Mouse (Mus musculus): ENCODE data around the gene Slc1a6. TPM values are rescaled to one million over a fixed set of nuclear protein-coding genes. Genes with fewer than 3 reads are reported as not detected.
A peak's percentile ranks its signal among the peaks of the same experiment; 100 is the strongest.
"Not testable (repeated sequence)": the region's sequence is repeated elsewhere in the genome, so short reads cannot be mapped to it uniquely, and the experiment has no call there.

Slc1a6 gene
- total RNA-seq (2022), result not detected

DNA sequence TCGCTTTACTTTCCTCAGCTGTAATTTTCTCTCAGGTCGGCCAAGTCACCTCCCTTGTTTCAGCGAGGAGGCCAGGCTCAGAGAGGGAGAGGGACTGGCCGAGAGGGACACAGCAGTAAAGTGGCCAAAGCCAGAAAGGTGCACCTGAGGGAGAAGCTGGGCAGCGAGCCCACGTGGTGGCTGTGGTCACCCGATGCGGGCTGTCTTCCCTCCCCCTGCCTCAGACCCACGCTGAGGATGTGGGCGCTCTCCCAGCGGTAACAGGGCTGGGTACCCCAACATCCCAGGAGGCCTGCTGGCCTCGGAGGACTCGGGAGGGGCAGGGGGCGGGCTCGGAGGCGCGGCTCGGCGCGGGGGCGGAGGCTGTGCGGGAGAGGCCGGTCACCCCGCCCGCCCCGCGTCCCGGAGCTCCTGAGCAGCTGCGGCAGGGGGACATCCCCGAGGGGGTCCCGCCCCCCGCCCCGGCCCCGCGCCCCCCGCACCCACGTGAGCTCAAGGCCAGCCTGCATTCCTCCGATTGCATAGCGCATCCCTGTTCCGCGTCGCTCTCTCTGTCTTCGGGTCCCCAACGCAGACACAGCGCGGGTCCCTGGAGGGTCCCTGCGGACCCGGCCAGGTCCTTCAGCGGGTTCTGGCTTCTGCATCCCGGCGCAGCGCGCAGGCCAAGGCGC, at the start of gene Slc1a6:
Gene Slc1a6 (plus strand): TSS at position 516 of the 671 bp plus-strand sequence.
- DNase-seq (ENCODE audit: low spot score in 2 of 2), result no peak

DNA sequence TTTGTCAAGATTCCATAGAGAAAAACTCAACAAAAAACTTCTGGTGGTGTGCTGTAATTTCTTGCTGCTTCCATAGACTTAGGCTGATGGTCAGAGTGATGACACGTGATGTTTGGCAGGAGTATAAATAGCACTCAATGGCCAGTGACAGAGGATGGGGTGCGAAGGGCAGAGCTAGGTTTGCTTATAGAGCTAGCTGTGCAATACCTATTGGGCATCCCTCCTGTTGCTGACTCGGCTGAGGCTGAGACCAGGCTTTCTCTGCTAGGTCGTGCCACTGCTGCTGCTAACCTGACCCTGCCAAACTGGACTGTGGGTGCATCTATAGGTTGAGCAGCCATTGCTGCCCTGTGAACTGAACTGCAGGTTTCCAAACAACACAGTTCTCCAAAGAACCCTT, 40.5 kb upstream of the Slc1a6 start:
- DNase-seq (ENCODE audit: low spot score in 2 of 2), result no peak

DNA sequence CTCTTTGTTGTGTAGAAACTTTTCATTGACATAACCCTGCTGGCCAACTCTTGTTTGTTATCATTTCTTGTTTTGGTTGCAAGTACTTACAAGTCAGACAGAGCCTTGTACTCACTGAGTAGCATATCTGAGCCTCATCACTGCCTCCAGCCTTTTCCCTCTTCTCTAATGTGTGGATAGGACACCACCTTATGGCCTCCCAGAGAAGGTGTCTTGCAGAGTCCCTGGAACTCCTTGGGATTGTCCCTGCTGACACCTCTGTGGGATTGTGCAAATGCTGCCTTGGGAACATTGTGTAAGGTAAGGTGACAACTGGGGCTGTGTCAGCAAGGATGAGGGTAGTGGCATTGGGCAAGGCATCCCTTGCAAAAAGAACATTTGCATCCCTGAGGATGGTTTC, 36.6 kb upstream of the Slc1a6 start:
- DNase-seq (ENCODE audit: low spot score in 2 of 2), result no peak

DNA sequence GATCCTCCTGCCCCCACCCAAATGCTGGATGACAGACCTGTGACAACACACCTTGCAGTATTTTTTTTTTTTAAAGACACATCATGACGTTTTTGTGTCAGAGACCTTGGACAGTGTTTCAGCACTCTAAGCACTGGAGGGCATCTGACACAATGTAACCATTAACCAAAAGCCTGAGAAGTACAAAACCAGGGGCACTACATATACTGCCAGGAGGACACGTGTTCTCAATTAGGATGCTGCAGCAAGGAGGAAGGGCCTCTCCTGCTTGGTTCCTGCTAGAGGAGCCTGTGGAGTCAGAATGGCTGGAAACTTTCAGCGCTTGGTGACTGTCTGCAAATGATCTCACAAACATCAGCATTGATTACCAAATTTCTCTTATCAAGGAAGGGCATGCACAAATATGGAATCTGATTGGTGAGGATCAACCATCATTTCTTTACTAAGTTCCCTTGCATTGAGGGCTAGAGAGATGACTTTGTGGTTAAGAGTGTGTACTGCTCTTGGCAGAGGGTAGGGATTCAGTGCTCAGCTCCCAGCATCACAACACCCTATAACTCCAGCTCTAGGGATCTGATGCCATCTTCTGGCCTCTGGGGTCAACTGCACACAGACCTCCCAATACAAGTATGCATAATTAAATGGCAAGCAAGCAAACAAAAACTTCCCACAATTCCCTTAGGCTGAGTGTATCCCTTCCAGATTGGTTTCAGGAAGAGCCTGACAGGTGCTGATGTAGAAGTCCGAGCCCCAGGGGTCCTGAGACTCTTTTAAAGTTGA, 34.7 kb upstream of the Slc1a6 start:
- DNase-seq (ENCODE audit: low spot score in 2 of 2), result no peak

DNA sequence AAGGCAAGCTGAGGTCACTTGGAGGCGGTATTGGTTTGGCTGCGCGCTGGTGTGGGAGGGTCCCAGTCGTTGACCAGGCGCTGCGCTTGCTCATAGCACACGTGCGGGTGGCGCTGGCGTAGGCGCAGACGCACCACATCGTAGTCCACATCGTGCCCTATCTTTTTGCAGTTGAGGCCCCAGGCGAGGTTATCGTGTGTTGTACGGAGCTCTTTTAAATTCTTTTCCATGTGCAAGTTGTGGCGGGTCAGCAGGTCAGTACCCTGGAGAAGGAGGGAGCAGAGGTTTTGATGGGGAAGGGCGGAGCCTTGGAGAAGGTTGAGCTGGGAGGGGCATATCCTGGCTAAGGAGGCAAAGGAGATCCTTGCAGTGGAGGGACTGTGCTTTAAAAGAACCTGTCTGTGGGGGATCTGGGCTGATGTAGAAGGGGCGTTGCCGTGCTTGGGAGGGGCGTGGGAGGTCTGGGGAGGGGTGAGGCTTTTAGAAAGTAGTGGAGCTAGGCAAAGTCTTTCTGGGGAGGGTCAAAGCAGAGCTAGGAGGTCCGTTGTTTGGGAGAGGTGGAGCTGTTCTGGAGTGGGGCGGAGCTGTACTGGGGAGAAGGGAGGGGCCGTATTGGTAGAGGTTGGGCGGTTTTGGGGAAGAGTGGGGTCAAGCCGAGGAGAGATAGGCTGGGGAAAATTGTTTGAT, 33.1 kb upstream of the Slc1a6 start:
- no peak for DNase-seq (ENCODE audit: low spot score in 2 of 2)

DNA sequence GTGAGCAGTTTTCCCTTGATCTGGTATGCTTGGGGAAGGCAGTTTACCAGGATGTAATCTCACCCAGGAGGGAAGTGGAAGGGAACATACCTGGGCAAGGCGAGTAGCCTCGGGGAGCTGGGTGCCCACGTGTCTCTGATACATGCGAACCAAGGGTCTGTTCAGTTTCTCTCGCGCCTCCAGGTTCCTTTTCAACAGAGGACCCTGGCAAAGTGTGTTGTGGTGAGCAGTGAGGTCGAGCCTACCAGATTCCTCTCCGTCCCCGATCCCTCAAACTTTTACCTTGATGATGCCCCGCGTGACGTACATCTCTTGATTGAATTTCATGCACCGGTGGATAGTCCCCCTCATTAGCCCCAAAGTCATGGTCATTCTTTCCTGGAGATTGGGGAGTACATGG, 32.1 kb upstream of the Slc1a6 start:
- no peak for DNase-seq (ENCODE audit: low spot score in 2 of 2)

DNA sequence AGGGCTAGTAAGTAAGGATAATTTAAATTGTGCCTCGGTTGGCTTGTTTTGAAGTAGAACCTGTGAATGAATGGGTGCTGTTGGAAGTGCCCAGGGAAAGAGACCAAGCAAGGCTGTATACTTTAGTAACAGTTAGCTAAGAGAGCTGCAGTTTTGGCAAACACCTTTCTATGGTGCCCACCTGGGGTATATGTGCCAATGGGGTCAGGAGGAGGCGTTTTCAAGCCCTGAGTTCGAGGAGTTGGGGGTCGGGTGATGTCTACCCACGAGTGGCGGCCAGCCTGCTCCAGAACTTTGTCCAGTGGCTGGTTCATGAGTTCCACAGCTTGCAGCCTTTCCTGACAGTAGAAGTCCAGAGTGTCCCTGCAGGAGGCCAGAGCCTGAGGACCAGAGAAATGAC, 31.4 kb upstream of the Slc1a6 start:
- no peak for DNase-seq (ENCODE audit: low spot score in 2 of 2)

DNA sequence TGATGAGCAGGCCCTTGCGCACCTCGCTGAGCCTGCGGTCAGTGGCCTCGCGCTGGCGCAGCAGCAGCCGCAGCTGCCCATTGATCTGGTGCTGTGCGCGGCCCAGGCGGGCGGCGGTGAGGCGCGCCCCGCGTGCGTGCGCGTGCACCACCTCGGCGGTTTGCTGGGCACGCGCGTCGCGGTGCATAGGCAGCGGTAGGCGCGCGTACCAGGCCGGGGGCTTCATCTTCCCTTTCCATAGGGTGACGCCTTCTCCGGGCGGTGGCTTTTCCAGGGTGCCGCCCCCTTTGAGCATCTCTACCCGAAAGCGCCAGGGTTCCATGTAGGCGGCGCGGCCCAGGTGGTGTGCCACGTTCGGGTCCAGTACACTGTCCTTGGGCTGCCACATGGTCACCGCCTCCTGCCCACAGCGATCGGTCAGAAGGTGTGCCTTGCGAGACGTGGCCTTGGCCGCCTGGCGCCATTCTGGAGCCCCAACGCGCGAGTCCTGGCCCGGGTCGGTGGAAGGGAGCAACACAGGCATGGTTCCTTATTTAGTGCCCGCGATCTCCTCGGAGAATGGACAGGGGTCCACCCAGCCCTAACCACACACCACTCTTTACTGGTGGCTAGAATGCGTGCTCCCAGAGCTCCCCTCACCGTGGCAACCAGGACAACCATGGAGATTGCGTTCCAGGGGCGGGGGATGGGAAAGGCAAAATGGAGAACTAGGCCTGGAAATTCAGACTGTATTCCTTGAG, 27.7 kb upstream of the Slc1a6 start, which contains the start of gene Ccdc105:
Gene Ccdc105 (minus strand): TSS at position 614 of the 740 bp plus-strand sequence.
- peak in 1 of 2 experiments; percentile 6 for DNase-seq (ENCODE audit: low spot score in 2 of 2)

DNA sequence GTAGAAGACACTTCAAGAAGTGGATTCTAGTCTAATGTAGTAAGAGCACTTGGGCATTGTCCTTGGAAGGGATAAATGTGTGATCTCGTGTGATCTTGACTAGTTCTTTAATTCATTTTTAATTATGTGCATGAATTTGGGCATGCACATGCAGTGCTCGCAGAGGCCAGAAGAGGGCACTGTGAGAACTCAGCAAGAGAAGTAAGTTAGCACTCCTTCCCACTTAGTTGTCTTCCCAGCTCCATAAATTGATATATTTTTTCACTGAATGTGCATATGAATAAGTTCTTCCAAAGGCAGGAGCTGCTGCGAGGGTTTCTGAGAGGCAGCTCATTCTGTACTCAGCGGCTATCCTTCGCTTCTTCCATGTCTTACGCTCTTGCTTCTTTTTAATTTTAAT, 24.3 kb upstream of the Slc1a6 start:
- peak; percentile 14 to 15 for DNase-seq (ENCODE audit: low spot score in 2 of 2)

DNA sequence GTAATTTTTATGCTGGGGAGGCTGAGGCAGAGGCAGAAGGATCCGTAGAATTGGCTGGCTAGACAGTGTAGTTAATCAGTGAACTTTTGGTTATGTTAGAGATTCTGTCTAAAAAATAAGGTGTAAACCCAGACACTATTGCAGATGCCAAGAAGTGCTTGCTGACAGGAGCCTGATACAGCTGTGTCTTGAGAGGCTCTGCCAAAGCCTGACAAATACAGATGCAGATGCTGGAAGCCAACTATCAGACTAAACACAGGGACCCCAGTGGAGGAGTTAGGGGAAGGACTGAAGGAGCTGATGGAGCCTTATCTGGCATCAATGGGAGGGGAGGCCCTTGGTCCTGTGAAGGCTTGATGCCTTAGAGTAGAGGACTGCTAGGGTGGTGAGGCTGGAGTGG, 14.7 kb upstream of the Slc1a6 start:
- DNase-seq (ENCODE audit: low spot score in 2 of 2), result no peak

DNA sequence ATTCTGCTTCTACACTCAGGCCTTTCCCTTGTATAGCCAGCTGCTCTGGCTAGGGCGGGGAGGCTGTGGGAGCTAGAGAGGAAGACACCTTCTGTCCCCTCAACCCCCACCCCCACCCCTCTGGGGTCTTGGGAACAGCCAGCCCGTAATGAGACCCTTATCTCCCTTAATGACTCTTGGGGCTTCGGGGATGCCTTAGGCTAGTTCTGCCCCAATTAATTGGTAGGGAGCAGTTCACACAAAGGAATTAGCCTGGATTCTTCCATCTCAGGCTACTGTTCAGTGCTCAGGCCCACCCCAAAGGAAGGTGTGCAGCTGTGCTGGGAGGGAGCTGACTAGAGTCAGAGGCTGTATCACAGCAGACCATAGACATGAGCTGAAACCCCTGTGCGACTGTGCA, 4.5 kb upstream of the Slc1a6 start:
- no peak for DNase-seq (ENCODE audit: low spot score in 2 of 2)

DNA sequence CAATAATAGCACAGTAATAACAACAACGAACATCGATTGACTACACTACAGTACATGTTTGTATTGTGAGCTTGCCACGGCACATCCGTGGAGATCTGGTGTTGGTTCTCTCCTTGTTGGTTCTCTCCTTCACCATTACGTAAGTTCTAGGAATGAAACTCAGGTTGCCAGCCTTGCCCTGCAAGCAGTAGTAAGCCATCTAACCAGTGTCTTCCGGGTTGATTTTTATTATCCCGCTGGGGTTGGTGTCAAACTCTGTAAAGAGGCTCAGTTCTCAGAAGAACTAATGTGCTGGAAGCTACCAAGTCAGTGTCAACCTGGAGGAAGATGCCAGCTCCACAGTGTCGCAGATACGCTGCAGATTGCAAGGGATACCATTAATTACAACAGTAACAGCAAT, 769 bp upstream of the Slc1a6 start:
- DNase-seq (ENCODE audit: low spot score in 2 of 2), result no peak

DNA sequence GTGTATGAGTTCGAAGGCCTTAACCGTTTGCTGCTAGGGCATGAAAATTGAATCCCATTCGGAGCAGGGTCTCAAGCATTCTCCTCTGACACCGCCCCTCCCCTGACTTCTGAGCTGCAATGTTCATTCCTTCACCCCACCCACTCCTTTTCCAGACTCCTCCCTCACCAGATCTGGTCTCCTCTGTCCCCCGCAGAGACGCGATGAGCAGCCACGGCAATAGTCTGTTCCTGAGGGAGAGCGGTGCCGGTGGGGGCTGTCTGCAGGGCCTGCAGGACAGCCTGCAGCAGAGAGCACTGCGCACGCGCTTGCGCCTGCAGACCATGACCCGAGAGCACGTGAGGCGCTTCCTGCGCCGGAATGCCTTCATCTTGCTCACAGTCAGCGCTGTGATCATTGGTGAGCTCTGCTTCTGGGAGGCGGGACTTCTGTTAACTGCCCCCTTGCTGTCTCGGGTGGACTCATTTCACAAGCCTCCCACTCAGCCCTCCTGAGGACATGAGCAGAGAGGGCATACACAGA, 7.3 kb downstream of the Slc1a6 start:
- DNase-seq (ENCODE audit: low spot score in 2 of 2), result peak; percentile 29 to 68

DNA sequence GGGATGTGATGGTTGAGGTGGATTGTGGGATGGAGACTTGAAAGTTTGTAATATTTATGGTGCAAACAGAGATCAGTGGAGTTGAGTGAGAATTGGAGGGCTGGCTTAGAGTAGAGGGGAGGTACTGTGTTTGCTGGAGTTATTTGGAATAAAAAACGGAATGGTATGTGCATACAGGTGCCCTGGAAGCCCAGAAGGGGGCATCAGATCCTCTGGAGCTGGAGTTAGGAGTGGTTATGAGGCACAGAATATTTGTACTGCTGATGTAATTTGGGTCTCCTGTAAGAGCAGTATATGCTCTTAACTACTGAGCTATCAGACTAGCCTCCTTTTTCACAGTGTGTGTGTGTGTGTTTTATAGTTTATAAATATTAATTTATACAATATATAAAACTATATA, 10.3 kb downstream of the Slc1a6 start:
- DNase-seq (ENCODE audit: low spot score in 2 of 2), result no peak

DNA sequence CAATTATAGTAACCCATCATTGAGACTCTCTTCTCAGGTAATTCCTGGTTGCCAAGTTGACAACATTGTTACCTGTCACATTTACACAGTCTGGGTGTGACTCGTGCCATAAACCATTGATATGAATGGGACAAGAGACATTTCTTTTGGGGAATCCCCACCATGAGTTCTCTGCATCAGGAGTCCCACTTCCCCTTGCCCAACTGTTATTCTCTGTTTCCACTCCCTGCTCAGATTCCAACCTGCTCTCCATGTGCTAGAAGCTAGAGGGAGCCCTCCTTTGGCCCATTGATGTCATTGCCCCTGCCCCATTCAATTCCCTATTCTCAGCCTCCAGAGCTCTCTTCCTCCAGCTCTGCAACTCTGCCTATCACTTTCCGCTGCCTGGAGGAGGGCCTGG, 21.2 kb downstream of the Slc1a6 start:
- DNase-seq (ENCODE audit: low spot score in 2 of 2), result no peak

DNA sequence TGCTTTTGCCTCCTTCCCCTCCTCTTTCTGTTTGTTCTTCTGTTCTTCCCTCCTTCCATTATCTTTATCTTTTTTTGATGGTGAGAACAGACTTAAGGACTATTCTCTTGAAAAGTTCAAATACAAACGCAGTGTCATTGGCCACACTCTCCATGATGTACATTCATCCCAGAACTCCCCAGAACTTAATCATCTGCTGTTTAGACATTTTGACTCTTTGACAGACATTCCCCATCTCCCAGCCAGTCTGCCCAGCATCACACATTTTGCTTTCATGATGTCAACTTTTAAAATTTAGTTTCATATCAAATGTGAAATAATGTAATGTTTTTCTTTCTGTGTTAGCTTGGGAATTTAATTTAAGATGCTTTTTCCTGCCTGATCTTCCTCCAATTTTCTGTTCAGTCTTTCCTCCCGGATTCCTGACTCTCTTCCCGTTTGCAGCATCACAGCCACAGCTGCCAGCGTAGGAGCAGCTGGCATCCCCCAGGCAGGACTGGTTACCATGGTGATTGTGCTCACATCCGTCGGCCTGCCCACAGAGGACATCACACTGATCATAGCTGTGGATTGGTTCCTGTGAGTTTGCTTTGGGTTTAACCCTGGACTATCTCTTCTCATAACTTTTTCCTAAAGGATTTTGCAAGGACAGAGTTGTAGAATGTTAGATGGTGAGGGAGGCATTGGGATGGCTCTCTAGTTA, 32.2 kb downstream of the Slc1a6 start:
- no peak for DNase-seq (ENCODE audit: low spot score in 2 of 2)

DNA sequence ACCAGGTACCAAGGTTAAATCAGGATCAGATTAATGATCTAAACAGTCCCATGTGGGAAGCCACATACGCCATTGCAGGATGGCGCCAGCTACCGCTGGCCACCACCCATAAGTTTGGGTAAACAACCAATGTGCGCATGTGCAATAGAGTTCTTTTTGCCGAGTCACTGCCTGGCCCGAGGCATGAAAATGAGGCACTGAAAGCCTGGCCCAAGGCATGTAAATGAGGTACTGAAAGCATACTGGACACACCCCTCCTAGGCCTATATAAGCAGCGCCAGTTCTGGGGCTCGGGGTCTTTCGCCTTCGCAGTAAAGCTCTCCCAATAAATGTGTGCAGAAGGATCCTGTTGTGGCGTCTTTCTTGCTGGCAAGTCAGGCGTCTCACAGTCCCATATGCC, 60.2 kb downstream of the Slc1a6 start:
- not testable (repeated sequence) for DNase-seq (ENCODE audit: low spot score in 2 of 2)

DNA sequence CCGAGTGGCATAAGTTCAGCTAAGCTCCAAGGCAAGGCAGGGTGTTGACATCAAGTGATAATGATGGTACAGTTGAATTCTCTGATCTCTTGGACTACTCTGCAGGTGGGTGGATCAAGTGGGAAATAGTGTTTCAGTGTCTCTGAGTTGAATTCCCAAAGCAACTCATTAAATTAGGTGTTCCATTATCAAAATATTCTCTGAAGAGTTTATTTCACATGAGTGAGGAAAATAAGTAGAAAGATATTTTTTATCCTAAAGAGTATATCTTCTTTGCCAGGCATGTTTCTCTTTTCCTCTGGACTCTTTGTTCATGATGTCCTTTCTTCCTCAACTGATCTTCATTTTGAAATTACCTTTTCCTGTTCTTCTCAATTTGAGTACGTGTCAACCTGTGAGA, 71.8 kb downstream of the Slc1a6 start, which contains the start of gene Olfr1356:
Gene Olfr1356 (minus strand): TSS at position 101 of the 400 bp plus-strand sequence.
- DNase-seq (ENCODE audit: low spot score in 2 of 2), result no peak
